Mouse (Mus musculus) midbrain, embryonic 11.5 days (tissue): ENCODE measurements at regions not wholly inside any gene's neighbourhood (a gene's known extent, or its start where the extent isn't known, plus 50 kb on each side); places are given as distances from the start of the nearest gene placed in this dataset.

ENCODE experiments used
- ATAC-seq: fragments of 200-750 bp; cut with Nextera tagmentation; 2 replicates; pipeline ENCODE4 v1.8.0; 2017; ENCODE audit warnings: moderate TSS enrichment, moderate library complexity; ENCODE audit not compliant: low FRiP score
- DNase-seq: peaks from one replicate; pipeline ENCODE4 v3.0.0; 2015; ENCODE audit warnings: low spot score; ENCODE audit errors: missing footprints
- H3K27ac ChIP-seq: fragments of 300-500 bp; sonication (generic); 2 replicates; pipeline ENCODE4 v1.5.1; 2014; ENCODE audit warnings: low read depth, low read length
- H3K27me3 ChIP-seq: fragments of 300-500 bp; sonication (generic); 2 replicates; pipeline ENCODE4 v1.6.1; 2014; ENCODE audit warnings: mild to moderate bottlenecking, low read length, moderate library complexity, mixed read lengths; ENCODE audit not compliant: control insufficient read depth, insufficient read depth
- H3K36me3 ChIP-seq: fragments of 300-500 bp; sonication (generic); 2 replicates; pipeline ENCODE4 v1.6.1; 2014; ENCODE audit warnings: mild to moderate bottlenecking, low read length, moderate library complexity, mixed read lengths; ENCODE audit not compliant: control insufficient read depth, insufficient read depth
- H3K4me1 ChIP-seq: fragments of 300-500 bp; sonication (generic); 2 replicates; pipeline ENCODE4 v1.6.1; 2014; ENCODE audit warnings: low read length; ENCODE audit not compliant: control insufficient read depth, insufficient read depth
- H3K4me2 ChIP-seq: fragments of 300-500 bp; sonication (generic); 2 replicates; pipeline ENCODE4 v1.6.1; 2014; ENCODE audit warnings: mild to moderate bottlenecking, moderate library complexity
- H3K4me3 ChIP-seq: fragments of 300-500 bp; sonication (generic); 2 replicates; pipeline ENCODE4 v1.5.1; 2014; ENCODE audit warnings: low read depth, low read length
- H3K9ac ChIP-seq: fragments of 300-500 bp; sonication (generic); 2 replicates; pipeline ENCODE4 v1.6.1; 2014; ENCODE audit warnings: low read length
- H3K9me3 ChIP-seq: fragments of 300-500 bp; sonication (generic); 2 replicates; pipeline ENCODE4 v1.6.1; 2016; ENCODE audit warnings: low read length; ENCODE audit not compliant: control insufficient read depth
- WGBS: fragments of 180-500 bp; shearing (Covaris S2); extraction: QIAGEN DNeasy Blood & Tissue Kit; methylation state at CpG from one replicate; pipeline ENCODE4 v1.1.7; 2014; 5-methylcytosine and 5-hydroxymethylcytosine counted together

GRCm38 (mm10) chr1:166801929-166802328, 120.3 kb upstream of the Fmo9 start:
- Histone ChIP-seq H3K4me2 (no peak overlapping the region), H3K9me3 (no peaks in the 10 kb centered on the region), H3K27ac (no peak overlapping the region), H3K27me3 (no peaks in the 10 kb centered on the region), H3K4me3 (no peak overlapping the region), H3K9ac (no peak overlapping the region), H3K36me3 (no peaks in the 10 kb centered on the region), H3K4me1 (no peaks in the 10 kb centered on the region)
- 73% methylated on average over 4 of the region's 4 CpGs for WGBS
- no peak for DNase-seq
- no peak for ATAC-seq

GRCm38 (mm10) chr1:166803928-166804327, 122.3 kb upstream of the Fmo9 start:
- no peaks in the 10 kb centered on the region for H3K36me3 ChIP-seq
- no peak overlapping the region for H3K4me3 ChIP-seq
- WGBS: 81% methylated on average over 2 of the region's 2 CpGs
- no peak overlapping the region for H3K27ac ChIP-seq
- H3K4me2 ChIP-seq: no peak overlapping the region
- H3K4me1 ChIP-seq: no peaks in the 10 kb centered on the region
- H3K9ac ChIP-seq: no peak overlapping the region
- no peak for DNase-seq
- no peak for ATAC-seq
- no peaks in the 10 kb centered on the region for H3K9me3 ChIP-seq
- H3K27me3 ChIP-seq: no peaks in the 10 kb centered on the region

GRCm38 (mm10) chr1:166804333-166804732, 122.7 kb upstream of the Fmo9 start:
- Histone ChIP-seq H3K9ac (no peak overlapping the region), H3K4me3 (no peak overlapping the region), H3K4me2 (no peak overlapping the region), H3K36me3 (no peaks in the 10 kb centered on the region), H3K4me1 (no peaks in the 10 kb centered on the region), H3K9me3 (no peaks in the 10 kb centered on the region), H3K27ac (no peak overlapping the region), H3K27me3 (no peaks in the 10 kb centered on the region)
- WGBS: 88% methylated on average over 1 of the region's 1 CpGs
- DNase-seq (no peak), ATAC-seq (no peak)

GRCm38 (mm10) chr1:166807163-166807945, 125.7 kb upstream of the Fmo9 start:
- no peaks in the 10 kb centered on the region for H3K27me3 ChIP-seq
- no peaks in the 10 kb centered on the region for H3K4me1 ChIP-seq
- no peaks in the 10 kb centered on the region for H3K36me3 ChIP-seq
- no peak overlapping the region for H3K4me3 ChIP-seq
- 63% methylated on average over 7 of the region's 7 CpGs for WGBS
- H3K4me2 ChIP-seq: no peak overlapping the region
- no peak overlapping the region for H3K9ac ChIP-seq
- no peaks in the 10 kb centered on the region for H3K9me3 ChIP-seq
- H3K27ac ChIP-seq: no peak overlapping the region
- DNase-seq (no peak), ATAC-seq (0 out of 2 replicates have a peak, but pooled peaks have one; percentile 11)

- Histone ChIP-seq H3K4me2 (no peak overlapping the region), H3K4me1 (no peaks in the 10 kb centered on the region), H3K9me3 (no peaks in the 10 kb centered on the region), H3K36me3 (no peaks in the 10 kb centered on the region), H3K27ac (no peak overlapping the region), H3K9ac (no peak overlapping the region), H3K4me3 (no peak overlapping the region), H3K27me3 (no peaks in the 10 kb centered on the region)
- WGBS: 80% methylated on average over 9 of the region's 9 CpGs
- ATAC-seq: no peak
- DNase-seq: no peak
Observed at GRCm38 (mm10) chr1:166811341-166812071, 129.9 kb upstream of the Fmo9 start.

- H3K9ac ChIP-seq: no peak overlapping the region
Observed at GRCm38 (mm10) chr1:166812072-166812461, 130.4 kb upstream of the Fmo9 start.

GRCm38 (mm10) chr1:166812920-166813439, 131.3 kb upstream of the Fmo9 start:
- 83% methylated on average over 7 of the region's 7 CpGs for WGBS
- DNase-seq (no peak), ATAC-seq (no peak; the same call in 1 of the 2 replicates)
- Histone ChIP-seq H3K4me3 (no peak overlapping the region), H3K9me3 (no peaks in the 10 kb centered on the region), H3K36me3 (no peaks in the 10 kb centered on the region), H3K4me2 (no peak overlapping the region), H3K4me1 (no peaks in the 10 kb centered on the region), H3K27me3 (no peaks in the 10 kb centered on the region), H3K9ac (no peak overlapping the region), H3K27ac (no peak overlapping the region)

More at GRCm38 (mm10) chr1:166812072-166812461, 130.4 kb upstream of the Fmo9 start:
- Histone ChIP-seq H3K4me3 (no peak overlapping the region), H3K36me3 (no peaks in the 10 kb centered on the region), H3K4me2 (no peak overlapping the region), H3K4me1 (no peaks in the 10 kb centered on the region), H3K9me3 (no peaks in the 10 kb centered on the region), H3K27ac (no peak overlapping the region), H3K27me3 (no peaks in the 10 kb centered on the region)
- 89% methylated on average over 7 of the region's 7 CpGs for WGBS
- ATAC-seq (no peak), DNase-seq (no peak)

GRCm38 (mm10) chr1:166817927-166818326, 136.3 kb upstream of the Fmo9 start:
- WGBS: 91% methylated on average over 4 of the region's 4 CpGs
- H3K27ac ChIP-seq: no peak overlapping the region
- H3K4me1 ChIP-seq: no peaks in the 10 kb centered on the region
- no peak for DNase-seq
- no peaks in the 10 kb centered on the region for H3K9me3 ChIP-seq
- H3K27me3 ChIP-seq: no peaks in the 10 kb centered on the region
- H3K4me2 ChIP-seq: no peak overlapping the region
- H3K4me3 ChIP-seq: no peak overlapping the region
- ATAC-seq: no peak
- no peaks in the 10 kb centered on the region for H3K36me3 ChIP-seq
- H3K9ac ChIP-seq: no peak overlapping the region

GRCm38 (mm10) chr1:166818682-166819081, 137.0 kb upstream of the Fmo9 start:
- Histone ChIP-seq H3K9ac (no peak overlapping the region), H3K36me3 (no peaks in the 10 kb centered on the region), H3K27ac (no peak overlapping the region), H3K4me2 (no peak overlapping the region), H3K27me3 (no peaks in the 10 kb centered on the region), H3K9me3 (no peaks in the 10 kb centered on the region), H3K4me1 (no peaks in the 10 kb centered on the region), H3K4me3 (no peak overlapping the region)
- 77% methylated on average over 5 of the region's 5 CpGs for WGBS
- ATAC-seq (no peak), DNase-seq (no peak)
